Mouse (Mus musculus) intestine, embryonic 14.5 days (tissue): ENCODE measurements at regions not wholly inside any gene's neighbourhood (a gene's known extent, or its start where the extent isn't known, plus 50 kb on each side); places are given as distances from the start of the nearest gene placed in this dataset.
A peak's percentile ranks its signal among the peaks of the same experiment; 100 is the strongest.

Experiments
- ATAC-seq: fragments of 200-750 bp; cut with Nextera tagmentation; replicated peaks from 2 replicates; pipeline ENCODE4 v1.8.0; 2017; ENCODE audit warnings: low read depth, moderate number of reproducible peaks, moderate TSS enrichment, moderate library complexity; ENCODE audit not compliant: low FRiP score, low TSS enrichment
- DNase-seq: peaks from one replicate; pipeline ENCODE4 v3.0.0-alpha.2; 2018; ENCODE audit warnings: low spot score
- H3K27ac ChIP-seq: fragments of 300-500 bp; sonication (generic); 2 replicates; pipeline ENCODE4 v1.5.1; 2014; ENCODE audit warnings: low read depth, mild to moderate bottlenecking, control low read depth
- H3K27me3 ChIP-seq: fragments of 300-500 bp; sonication (generic); replicated peaks from 2 replicates; pipeline ENCODE4 v1.6.1; 2014; ENCODE audit warnings: low read length, control low read depth; ENCODE audit not compliant: control insufficient read depth, insufficient read depth
- H3K36me3 ChIP-seq: fragments of 300-500 bp; sonication (generic); 2 replicates; pipeline ENCODE4 v1.6.1; 2014; ENCODE audit warnings: low read length, control low read depth; ENCODE audit not compliant: control insufficient read depth, insufficient read depth
- H3K4me1 ChIP-seq: fragments of 300-500 bp; sonication (generic); replicated peaks from 2 replicates; pipeline ENCODE4 v1.6.1; 2014; ENCODE audit warnings: low read length, control low read depth, mixed read lengths; ENCODE audit not compliant: control insufficient read depth, insufficient read depth
- H3K4me2 ChIP-seq: fragments of 300-500 bp; sonication (generic); 2 replicates; pipeline ENCODE4 v1.6.1; 2014; ENCODE audit warnings: low read length
- H3K4me3 ChIP-seq: fragments of 300-500 bp; sonication (generic); 2 replicates; pipeline ENCODE4 v1.5.1; 2014; ENCODE audit warnings: low read depth, low read length, control low read depth, mixed read lengths
- H3K9ac ChIP-seq: fragments of 300-500 bp; sonication (generic); 2 replicates; pipeline ENCODE4 v1.6.1; 2014; ENCODE audit warnings: mild to moderate bottlenecking, low read length
- H3K9me3 ChIP-seq: fragments of 300-500 bp; sonication (generic); 2 replicates; pipeline ENCODE4 v1.6.1; 2016; ENCODE audit warnings: low read length, control low read depth; ENCODE audit not compliant: control insufficient read depth
- whole genome bisulfite sequencing: fragments of 180-500 bp; shearing (Covaris S2); extraction: QIAGEN DNeasy Blood & Tissue Kit; methylation state at CpG from one replicate; pipeline ENCODE4 v1.1.7; 2014; 5-methylcytosine and 5-hydroxymethylcytosine counted together

- 84% methylated on average over 3 of the region's 3 CpGs for WGBS
- Histone ChIP-seq H3K4me2 (no peak overlapping the region), H3K4me1 (0 out of 2 replicates have a peak, but pooled peaks cover 10% of the 10 kb centered on the region), H3K36me3 (no peaks in the 10 kb centered on the region), H3K9me3 (no peaks in the 10 kb centered on the region), H3K27ac (no peak overlapping the region), H3K4me3 (no peak overlapping the region), H3K27me3 (no peaks in the 10 kb centered on the region), H3K9ac (no peak overlapping the region)
- DNase-seq (no peak), ATAC-seq (no peak)
These were observed 141.0 kb upstream of the Mdm1 start for GRCm38 (mm10) chr10:118000591-118000990.

- H3K27ac ChIP-seq = no peak overlapping the region
- 47% methylated on average over 4 of the region's 4 CpGs for WGBS
- H3K27me3 ChIP-seq = no peaks in the 10 kb centered on the region
- H3K9me3 ChIP-seq = no peaks in the 10 kb centered on the region
- DNase-seq (no peak), ATAC-seq (no peak)
- no peaks in the 10 kb centered on the region for H3K36me3 ChIP-seq
- no peak overlapping the region for H3K9ac ChIP-seq
- H3K4me1 ChIP-seq = 0 out of 2 replicates have a peak, but pooled peaks cover 10% of the 10 kb centered on the region
- H3K4me2 ChIP-seq = no peak overlapping the region
- H3K4me3 ChIP-seq = no peak overlapping the region
These were observed 140.1 kb upstream of the Mdm1 start for GRCm38 (mm10) chr10:118001501-118001900.

GRCm38 (mm10) chr10:118001971-118002370 is 139.6 kb upstream of the Mdm1 start:
- Histone ChIP-seq H3K27me3 (no peaks in the 10 kb centered on the region), H3K4me1 (peaks cover 10% of the 10 kb centered on the region; the same call in 1 of the 2 replicates), H3K27ac (no peak overlapping the region), H3K4me3 (no peak overlapping the region), H3K4me2 (no peak overlapping the region), H3K9me3 (no peaks in the 10 kb centered on the region), H3K9ac (no peak overlapping the region), H3K36me3 (no peaks in the 10 kb centered on the region)
- ATAC-seq (no peak), DNase-seq (no peak)
- 73% methylated on average over 7 of the region's 7 CpGs for WGBS

- no peak overlapping the region for H3K27ac ChIP-seq
- no peaks in the 10 kb centered on the region for H3K9me3 ChIP-seq
- H3K36me3 ChIP-seq = no peaks in the 10 kb centered on the region
- WGBS = 84% methylated on average over 4 of the region's 4 CpGs
- no peak overlapping the region for H3K4me3 ChIP-seq
- DNase-seq = no peak
- peaks cover 10% of the 10 kb centered on the region; the same call in 1 of the 2 replicates for H3K4me1 ChIP-seq
- no peak for ATAC-seq
- no peak overlapping the region for H3K9ac ChIP-seq
- no peaks in the 10 kb centered on the region for H3K27me3 ChIP-seq
- H3K4me2 ChIP-seq = no peak overlapping the region
These were observed 139.1 kb upstream of the Mdm1 start for GRCm38 (mm10) chr10:118002559-118002958.

- no peak overlapping the region for H3K9ac ChIP-seq
- ATAC-seq (no peak), DNase-seq (no peak)
- 62% methylated on average over 10 of the region's 10 CpGs for WGBS
- no peak overlapping the region for H3K4me2 ChIP-seq
- H3K27ac ChIP-seq = no peak overlapping the region
- H3K36me3 ChIP-seq = no peaks in the 10 kb centered on the region
- H3K4me1 ChIP-seq = peaks cover 10% of the 10 kb centered on the region; the same call in 1 of the 2 replicates
- no peak overlapping the region for H3K4me3 ChIP-seq
- no peaks in the 10 kb centered on the region for H3K9me3 ChIP-seq
- H3K27me3 ChIP-seq = no peaks in the 10 kb centered on the region
These were observed 138.4 kb upstream of the Mdm1 start for GRCm38 (mm10) chr10:118003179-118003578.

GRCm38 (mm10) chr10:118003739-118004361 is 137.8 kb upstream of the Mdm1 start:
- H3K9me3 ChIP-seq = no peaks in the 10 kb centered on the region
- no peak overlapping the region for H3K4me3 ChIP-seq
- no peaks in the 10 kb centered on the region for H3K27me3 ChIP-seq
- no peak overlapping the region for H3K9ac ChIP-seq
- DNase-seq = no peak
- WGBS = 25% methylated on average over 16 of the region's 16 CpGs
- 0 out of 2 replicates have a peak, but pooled peaks have one; percentile 32 for ATAC-seq
- H3K36me3 ChIP-seq = no peaks in the 10 kb centered on the region
- peaks cover 10% of the 10 kb centered on the region; the same call in 1 of the 2 replicates for H3K4me1 ChIP-seq
- H3K4me2 ChIP-seq = no peak overlapping the region
- H3K27ac ChIP-seq = no peak overlapping the region

- no peak overlapping the region for H3K4me3 ChIP-seq
- DNase-seq = no peak
These were observed 137.2 kb upstream of the Mdm1 start for GRCm38 (mm10) chr10:118004362-118004958.

GRCm38 (mm10) chr10:118006827-118007550 is 134.6 kb upstream of the Mdm1 start:
- ATAC-seq = no peak

More at GRCm38 (mm10) chr10:118004362-118004958, 137.2 kb upstream of the Mdm1 start:
- Histone ChIP-seq H3K9ac (no peak overlapping the region), H3K27ac (no peak overlapping the region), H3K4me1 (peaks cover 10% of the 10 kb centered on the region; the same call in 1 of the 2 replicates), H3K4me2 (no peak overlapping the region), H3K9me3 (0 out of 2 replicates have a peak, but pooled peaks cover 1% of the 10 kb centered on the region), H3K27me3 (no peaks in the 10 kb centered on the region), H3K36me3 (no peaks in the 10 kb centered on the region)
- 58% methylated on average over 8 of the region's 8 CpGs for WGBS
- ATAC-seq = no peak

More at GRCm38 (mm10) chr10:118006827-118007550, 134.6 kb upstream of the Mdm1 start:
- Histone ChIP-seq H3K27ac (no peak overlapping the region), H3K4me3 (no peak overlapping the region), H3K4me2 (no peak overlapping the region), H3K36me3 (no peaks in the 10 kb centered on the region), H3K9me3 (0 out of 2 replicates have a peak, but pooled peaks cover 4% of the 10 kb centered on the region), H3K9ac (no peak overlapping the region), H3K4me1 (peaks cover 10% of the 10 kb centered on the region; the same call in 1 of the 2 replicates), H3K27me3 (no peaks in the 10 kb centered on the region)
- no peak for DNase-seq
- WGBS = 53% methylated on average over 14 of the region's 14 CpGs
